Mouse (Mus musculus): Measurements from ENCODE around the gene Tubgcp6. TPM values are rescaled to one million over a fixed set of nuclear protein-coding genes. Genes with fewer than 3 reads are reported as not detected.
A peak's percentile ranks its signal among the peaks of the same experiment; 100 is the strongest.

Tubgcp6 gene
- polyA plus RNA-seq, 1 experiment from 2014 or later, result 18.5 TPM

- Histone ChIP-seq H3K4me2 (ENCODE audit: low read length) (no peak overlapping the region), H3K9ac (ENCODE audit: low read depth, low read length) (no peak overlapping the region), H3K4me3 (ENCODE audit: low read depth, low read length) (no peak overlapping the region), H3K27me3 (ENCODE audit: control insufficient read depth, insufficient read depth, low read depth, low read length) (peaks cover 8% of the 10 kb centered on the region), H3K9me3 (replicated peaks; ENCODE audit: control insufficient read depth, low read length, poor library complexity, severe bottlenecking) (no peaks in the 10 kb centered on the region), H3K4me1 (ENCODE audit: control insufficient read depth, insufficient read depth, low read length) (peaks cover 17% of the 10 kb centered on the region), H3K27ac (ENCODE audit: low read length) (no peak overlapping the region), H3K36me3 (ENCODE audit: control insufficient read depth, insufficient read depth, low read length) (no peaks in the 10 kb centered on the region; the same call in 1 of the 2 replicates)
- ATAC-seq, result no peak
- WGBS, result 95% methylated on average over 6 of the region's 6 CpGs
These were observed 15.6 kb upstream of the Tubgcp6 start for GRCm38 (mm10) chr15:89138531-89138930.

DNA sequence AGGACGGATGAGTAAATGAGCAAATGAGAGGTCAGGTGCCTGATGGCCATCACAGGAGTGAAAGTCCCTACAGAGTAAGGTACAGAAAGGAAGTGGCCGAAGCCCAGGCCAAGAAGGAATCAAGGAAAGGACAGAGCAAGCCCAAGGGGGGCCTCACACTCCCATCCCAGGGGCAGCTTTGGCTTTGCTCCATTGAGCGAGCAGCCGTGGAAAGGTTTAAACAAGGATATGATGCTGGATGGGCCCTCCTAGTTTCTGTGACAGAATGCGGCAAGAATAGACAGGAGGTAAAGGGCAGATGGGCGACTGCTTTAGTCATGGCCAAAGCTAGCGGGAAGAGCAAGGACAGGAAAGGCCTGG is 15.1 kb upstream of the Tubgcp6 start:
- Histone ChIP-seq H3K36me3 (ENCODE audit: control insufficient read depth, insufficient read depth, low read length) (no peaks in the 10 kb centered on the region; the same call in 1 of the 2 replicates), H3K27ac (ENCODE audit: low read length) (no peak overlapping the region), H3K4me1 (ENCODE audit: control insufficient read depth, insufficient read depth, low read length) (peaks cover 17% of the 10 kb centered on the region), H3K9me3 (replicated peaks; ENCODE audit: control insufficient read depth, low read length, poor library complexity, severe bottlenecking) (no peaks in the 10 kb centered on the region), H3K4me3 (ENCODE audit: low read depth, low read length) (no peak overlapping the region), H3K4me2 (ENCODE audit: low read length) (no peak overlapping the region), H3K27me3 (ENCODE audit: control insufficient read depth, insufficient read depth, low read depth, low read length) (peaks cover 8% of the 10 kb centered on the region), H3K9ac (ENCODE audit: low read depth, low read length) (no peak overlapping the region)
- 92% methylated on average over 7 of the region's 7 CpGs for WGBS
- ATAC-seq, result no peak

GRCm38 (mm10) chr15:89137378-89138045 is 14.6 kb upstream of the Tubgcp6 start:
- Histone ChIP-seq H3K4me2 (ENCODE audit: low read length) (no peak overlapping the region), H3K9me3 (replicated peaks; ENCODE audit: control insufficient read depth, low read length, poor library complexity, severe bottlenecking) (no peaks in the 10 kb centered on the region), H3K4me1 (ENCODE audit: control insufficient read depth, insufficient read depth, low read length) (peaks cover 17% of the 10 kb centered on the region), H3K36me3 (ENCODE audit: control insufficient read depth, insufficient read depth, low read length) (no peaks in the 10 kb centered on the region), H3K9ac (ENCODE audit: low read depth, low read length) (no peak overlapping the region), H3K27me3 (ENCODE audit: control insufficient read depth, insufficient read depth, low read depth, low read length) (peaks cover 8% of the 10 kb centered on the region), H3K4me3 (ENCODE audit: low read depth, low read length) (no peak overlapping the region), H3K27ac (ENCODE audit: low read length) (no peak overlapping the region)
- no peak for ATAC-seq
- 81% methylated on average over 11 of the region's 11 CpGs for WGBS

DNA sequence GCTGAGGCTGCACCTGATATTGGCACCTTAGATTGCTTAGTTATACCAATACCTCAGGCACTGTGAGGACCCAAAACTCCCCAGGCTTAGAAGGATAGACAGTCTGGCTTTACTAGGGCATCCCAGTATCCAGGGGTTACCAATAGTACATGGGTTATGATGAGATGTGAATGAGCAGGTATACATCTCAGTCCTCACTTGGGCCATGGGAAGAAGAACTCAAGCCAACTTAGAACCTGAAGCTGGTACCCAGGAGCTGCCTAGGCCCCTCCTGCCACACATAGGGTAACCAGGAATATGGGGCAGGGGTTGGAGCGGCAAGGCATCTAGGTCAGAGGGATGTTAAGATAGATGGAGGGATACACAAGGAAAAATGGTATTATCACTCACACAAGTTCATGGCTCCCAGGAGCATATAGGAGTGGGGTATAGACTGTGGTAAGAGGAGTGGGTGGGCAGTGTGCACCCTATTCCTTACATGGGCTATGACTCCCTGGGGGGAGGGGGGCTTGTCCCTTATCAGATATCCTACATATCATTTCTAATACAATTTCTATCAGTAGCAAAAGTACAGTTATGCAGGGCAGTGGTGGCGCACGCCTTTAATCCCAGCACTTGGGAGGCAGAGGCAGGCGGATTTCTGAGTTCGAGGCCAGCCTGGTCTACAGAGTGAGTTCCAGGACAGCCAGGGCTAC is 13.7 kb upstream of the Tubgcp6 start:
- Histone ChIP-seq H3K4me1 (ENCODE audit: control insufficient read depth, insufficient read depth, low read length) (peaks cover 17% of the 10 kb centered on the region), H3K4me2 (ENCODE audit: low read length) (no peak overlapping the region), H3K27me3 (ENCODE audit: control insufficient read depth, insufficient read depth, low read depth, low read length) (peaks cover 8% of the 10 kb centered on the region), H3K9me3 (replicated peaks; ENCODE audit: control insufficient read depth, low read length, poor library complexity, severe bottlenecking) (no peaks in the 10 kb centered on the region), H3K9ac (ENCODE audit: low read depth, low read length) (no peak overlapping the region), H3K27ac (ENCODE audit: low read length) (no peak overlapping the region), H3K4me3 (ENCODE audit: low read depth, low read length) (no peak overlapping the region), H3K36me3 (ENCODE audit: control insufficient read depth, insufficient read depth, low read length) (no peaks in the 10 kb centered on the region)
- ATAC-seq, result no peak
- WGBS, result 96% methylated on average over 4 of the region's 5 CpGs

- H3K27me3 ChIP-seq (ENCODE audit: control insufficient read depth, insufficient read depth, low read depth, low read length), result no peaks in the 10 kb centered on the region
- no peak overlapping the region for H3K27ac ChIP-seq (ENCODE audit: low read length)
- H3K4me1 ChIP-seq (ENCODE audit: control insufficient read depth, insufficient read depth, low read length), result peaks cover 13% of the 10 kb centered on the region
- no peak overlapping the region for H3K9ac ChIP-seq (ENCODE audit: low read depth, low read length)
- 92% methylated on average over 3 of the region's 3 CpGs for WGBS
- H3K4me3 ChIP-seq (ENCODE audit: low read depth, low read length), result no peak overlapping the region
- H3K4me2 ChIP-seq (ENCODE audit: low read length), result no peak overlapping the region
- ATAC-seq, result no peak
- H3K36me3 ChIP-seq (ENCODE audit: control insufficient read depth, insufficient read depth, low read length), result no peaks in the 10 kb centered on the region
- no peaks in the 10 kb centered on the region for H3K9me3 ChIP-seq (replicated peaks; ENCODE audit: control insufficient read depth, low read length, poor library complexity, severe bottlenecking)
These were observed 8.4 kb upstream of the Tubgcp6 start for GRCm38 (mm10) chr15:89131316-89131715.

GRCm38 (mm10) chr15:89130245-89130644 is 7.3 kb upstream of the Tubgcp6 start:
- Histone ChIP-seq H3K9me3 (replicated peaks; ENCODE audit: control insufficient read depth, low read length, poor library complexity, severe bottlenecking) (no peaks in the 10 kb centered on the region), H3K27ac (ENCODE audit: low read length) (no peak overlapping the region), H3K9ac (ENCODE audit: low read depth, low read length) (no peak overlapping the region), H3K4me3 (ENCODE audit: low read depth, low read length) (no peak overlapping the region), H3K27me3 (ENCODE audit: control insufficient read depth, insufficient read depth, low read depth, low read length) (no peaks in the 10 kb centered on the region), H3K4me2 (ENCODE audit: low read length) (no peak overlapping the region), H3K4me1 (ENCODE audit: control insufficient read depth, insufficient read depth, low read length) (peaks cover 13% of the 10 kb centered on the region), H3K36me3 (ENCODE audit: control insufficient read depth, insufficient read depth, low read length) (0 out of 2 replicates have a peak, but pooled peaks cover 3% of the 10 kb centered on the region)
- no peak for ATAC-seq

GRCm38 (mm10) chr15:89128382-89129350 is 5.8 kb upstream of the Tubgcp6 start, which contains the start of gene Hdac10:
TSS of gene Hdac10 (minus strand) at chr15:89128700.
- H3K27ac ChIP-seq (ENCODE audit: low read length), result peak within 1 kb of the TSS; percentile 86
- ATAC-seq, result peak; percentile 83
- H3K9me3 ChIP-seq (replicated peaks; ENCODE audit: control insufficient read depth, low read length, poor library complexity, severe bottlenecking), result no peaks in the 10 kb centered on the region
- WGBS, result 3% methylated on average over 36 of the region's 36 CpGs
- 0 out of 2 replicates have a peak, but pooled peaks cover 3% of the 10 kb centered on the region for H3K36me3 ChIP-seq (ENCODE audit: control insufficient read depth, insufficient read depth, low read length)
- H3K4me1 ChIP-seq (ENCODE audit: control insufficient read depth, insufficient read depth, low read length), result peaks cover 18% of the 10 kb centered on the region
- H3K9ac ChIP-seq (ENCODE audit: low read depth, low read length), result peak within 1 kb of the TSS; percentile 75
- H3K4me3 ChIP-seq (ENCODE audit: low read depth, low read length), result peak within 1 kb of the TSS; percentile 61
- H3K4me2 ChIP-seq (ENCODE audit: low read length), result peak within 1 kb of the TSS; percentile 82
- H3K27me3 ChIP-seq (ENCODE audit: control insufficient read depth, insufficient read depth, low read depth, low read length), result no peaks in the 10 kb centered on the region

- Histone ChIP-seq H3K9ac (ENCODE audit: low read depth, low read length) (peak overlapping the region; percentile 75), H3K27ac (ENCODE audit: low read length) (no peak overlapping the region), H3K27me3 (ENCODE audit: control insufficient read depth, insufficient read depth, low read depth, low read length) (no peaks in the 10 kb centered on the region), H3K4me1 (ENCODE audit: control insufficient read depth, insufficient read depth, low read length) (peaks cover 23% of the 10 kb centered on the region), H3K4me2 (ENCODE audit: low read length) (peak overlapping the region; percentile 82), H3K9me3 (replicated peaks; ENCODE audit: control insufficient read depth, low read length, poor library complexity, severe bottlenecking) (no peaks in the 10 kb centered on the region), H3K4me3 (ENCODE audit: low read depth, low read length) (peak overlapping the region; percentile 61), H3K36me3 (ENCODE audit: control insufficient read depth, insufficient read depth, low read length) (0 out of 2 replicates have a peak, but pooled peaks cover 3% of the 10 kb centered on the region)
- no peak for ATAC-seq
- WGBS, result 90% methylated on average over 8 of the region's 8 CpGs
These were observed 4.5 kb upstream of the Tubgcp6 start for GRCm38 (mm10) chr15:89127364-89127940.
